ENCODE assay signal across 10 mouse cellular contexts in genomic region chr4:32862751-32863446, GRCm38 (mm10).
DNase-seq lines count a peak whose midpoint lies in the region; ATAC-seq and TF ChIP-seq lines count a peak whose summit lies in the region.
"Had no signal": no experiment of that assay in that cellular context is flagged by ENCODE, and none has a peak within 500 bp of the region (broad histone marks: within the 10 kb centered on the region; RNA-seq: fewer than 3 reads in every experiment).

No protein-coding gene starts in this region.

- no peaks in the 10 kb centered on the region for H3K9me3 ChIP-seq in intestine, embryonic 15.5 days
- H3K9me3 ChIP-seq in intestine, postnatal 0 days (ENCODE audit: control insufficient read depth), result no peaks in the 10 kb centered on the region
- no peaks in the 10 kb centered on the region for H3K9me3 ChIP-seq in hindbrain, embryonic 14.5 days (ENCODE audit: control insufficient read depth, low read length)
- no peaks in the 10 kb centered on the region for H3K9me3 ChIP-seq in midbrain, embryonic 14.5 days (ENCODE audit: control insufficient read depth, low read length)

- TF ChIP-seq CTCF in intestine, postnatal 0 days (IDR thresholded peaks at IDR 0.05; ENCODE audit: low read depth), result no peak

- WGBS in intestine, embryonic 15.5 days, result 48% methylated on average over 15 of the region's 15 CpGs
- 56% methylated on average over 15 of the region's 15 CpGs for WGBS in intestine, postnatal 0 days
- 23% methylated on average over 15 of the region's 15 CpGs for WGBS in hindbrain, embryonic 14.5 days
- 29% methylated on average over 15 of the region's 15 CpGs for WGBS in midbrain, embryonic 14.5 days

- H3K36me3 ChIP-seq in intestine, embryonic 15.5 days, result no peaks in the 10 kb centered on the region
- no peaks in the 10 kb centered on the region for H3K36me3 ChIP-seq in intestine, postnatal 0 days (ENCODE audit: control insufficient read depth, insufficient read depth)
- no peaks in the 10 kb centered on the region for H3K36me3 ChIP-seq in hindbrain, embryonic 14.5 days (replicated peaks; ENCODE audit: control insufficient read depth, insufficient read depth)
- no peaks in the 10 kb centered on the region for H3K36me3 ChIP-seq in midbrain, embryonic 14.5 days (ENCODE audit: control insufficient read depth, insufficient read depth, low read length)

- DNase-seq in embryo, embryonic 10.5 days (ENCODE audit: low spot score), result peak; percentile 35
- no peak for DNase-seq in hindbrain, embryonic 14.5 days (ENCODE audit: low spot score)
- peak; percentile 29 for DNase-seq in midbrain, embryonic 14.5 days
- DNase-seq in ovary, postnatal 36 days (ENCODE audit: low spot score), result no peak
- no peak for DNase-seq in lung, postnatal 14 days
- DNase-seq: gastrocnemius, postnatal 10 days had no signal

- no peak for ATAC-seq in intestine, embryonic 15.5 days
- ATAC-seq in intestine, postnatal 0 days, result no peak
- no peak for ATAC-seq in hindbrain, embryonic 14.5 days (ENCODE audit: low FRiP score)
- no peak for ATAC-seq in midbrain, embryonic 14.5 days (ENCODE audit: low FRiP score, low TSS enrichment)
- no peak for ATAC-seq in cerebellum, adult (ENCODE audit: insufficient number of reproducible peaks, low FRiP score, low TSS enrichment)

- H3K4me2 ChIP-seq in intestine, embryonic 15.5 days (replicated peaks), result peak overlapping the region; percentile 17; the same call in 1 of the 2 replicates
- no peak overlapping the region for H3K4me2 ChIP-seq in intestine, postnatal 0 days (replicated peaks; ENCODE audit: low read depth)
- H3K4me2 ChIP-seq in hindbrain, embryonic 14.5 days (replicated peaks), result peak overlapping the region; percentile 61
- peak overlapping the region; percentile 62 for H3K4me2 ChIP-seq in midbrain, embryonic 14.5 days (ENCODE audit: low read length)

- peaks cover 4% of the 10 kb centered on the region; the same call in 1 of the 2 replicates for H3K4me1 ChIP-seq in intestine, embryonic 15.5 days (replicated peaks)
- no peaks in the 10 kb centered on the region for H3K4me1 ChIP-seq in intestine, postnatal 0 days (replicated peaks; ENCODE audit: control insufficient read depth, insufficient read depth, low read length)
- H3K4me1 ChIP-seq in hindbrain, embryonic 14.5 days (replicated peaks; ENCODE audit: control insufficient read depth, insufficient read depth, low read length), result peaks cover 48% of the 10 kb centered on the region
- H3K4me1 ChIP-seq in midbrain, embryonic 14.5 days (ENCODE audit: control insufficient read depth, insufficient read depth, low read length), result peaks cover 49% of the 10 kb centered on the region

- no peak overlapping the region for H3K9ac ChIP-seq in intestine, embryonic 15.5 days
- no peak overlapping the region for H3K9ac ChIP-seq in intestine, postnatal 0 days (ENCODE audit: low read depth, low read length)
- H3K9ac ChIP-seq in hindbrain, embryonic 14.5 days, result peak overlapping the region; percentile 63
- H3K9ac ChIP-seq in midbrain, embryonic 14.5 days (replicated peaks; ENCODE audit: low read length), result peak overlapping the region; percentile 55
- H3K9ac ChIP-seq: lung, embryonic 14.5 days had no signal

- H3K4me3 ChIP-seq in intestine, embryonic 15.5 days (replicated peaks), result no peak overlapping the region
- no peak overlapping the region for H3K4me3 ChIP-seq in intestine, postnatal 0 days (ENCODE audit: low read depth, low read length)
- H3K4me3 ChIP-seq in hindbrain, embryonic 14.5 days (replicated peaks; ENCODE audit: low read length), result peak overlapping the region; percentile 36
- peak overlapping the region; percentile 37 for H3K4me3 ChIP-seq in midbrain, embryonic 14.5 days (replicated peaks; ENCODE audit: low read depth, low read length)

- H3K27ac ChIP-seq in intestine, embryonic 15.5 days, result no peak overlapping the region
- H3K27ac ChIP-seq in intestine, postnatal 0 days (ENCODE audit: low read depth, low read length), result no peak overlapping the region
- H3K27ac ChIP-seq in hindbrain, embryonic 14.5 days, result peak overlapping the region; percentile 83
- peak overlapping the region; percentile 81 for H3K27ac ChIP-seq in midbrain, embryonic 14.5 days (replicated peaks; ENCODE audit: low read depth, low read length)

- no peaks in the 10 kb centered on the region for H3K27me3 ChIP-seq in intestine, embryonic 15.5 days (replicated peaks)
- H3K27me3 ChIP-seq in intestine, postnatal 0 days (replicated peaks; ENCODE audit: control insufficient read depth, insufficient read depth, low read length), result no peaks in the 10 kb centered on the region
- no peaks in the 10 kb centered on the region for H3K27me3 ChIP-seq in hindbrain, embryonic 14.5 days (ENCODE audit: control insufficient read depth, insufficient read depth, low read length)
- no peaks in the 10 kb centered on the region for H3K27me3 ChIP-seq in midbrain, embryonic 14.5 days (ENCODE audit: control insufficient read depth, insufficient read depth, low read length)

Comparison
In these comparisons a context has a peak if more than half of its experiments do, and no peak if none do; other contexts are left out.
1. H3K27ac ChIP-seq: peak in hindbrain, embryonic 14.5 days (single experiment) and midbrain, embryonic 14.5 days (single experiment); none in intestine, embryonic 15.5 days (single experiment) and intestine, postnatal 0 days (single experiment).
2. H3K4me3 ChIP-seq: peak in hindbrain, embryonic 14.5 days (single experiment) and midbrain, embryonic 14.5 days (single experiment); none in intestine, embryonic 15.5 days (single experiment) and intestine, postnatal 0 days (single experiment).
3. H3K9ac ChIP-seq: peak in hindbrain, embryonic 14.5 days (single experiment) and midbrain, embryonic 14.5 days (single experiment); none in intestine, embryonic 15.5 days (single experiment) and intestine, postnatal 0 days (single experiment).
4. DNase-seq: peak in embryo, embryonic 10.5 days (single experiment) and midbrain, embryonic 14.5 days (single experiment); none in hindbrain, embryonic 14.5 days (single experiment), ovary, postnatal 36 days (single experiment) and lung, postnatal 14 days (single experiment).